Mouse (Mus musculus): Measurements from ENCODE around the gene Slc7a4. TPM values are rescaled to one million over a fixed set of nuclear protein-coding genes. Genes with fewer than 3 reads are reported as not detected.

The Slc7a4 gene
- polyA plus RNA-seq, 1 experiment: 2.8 TPM

- H3K27ac ChIP-seq (ENCODE audit: insufficient read depth, low read length): no peak overlapping the region
- H3K9me3 ChIP-seq (replicated peaks; ENCODE audit: control insufficient read depth, insufficient read depth, low read length, poor library complexity, severe bottlenecking): no peaks in the 10 kb centered on the region
- H3K36me3 ChIP-seq (ENCODE audit: control insufficient read depth, insufficient read depth, low read length, poor library complexity, severe bottlenecking): no peaks in the 10 kb centered on the region
- no peak overlapping the region for H3K9ac ChIP-seq (ENCODE audit: low read depth, poor library complexity, severe bottlenecking)
- TF ChIP-seq CTCF (IDR thresholded peaks at IDR 0.05; ENCODE audit: low read depth, low read length): no peak
- no peak for TF ChIP-seq POLR2A (IDR thresholded peaks at IDR 0.05; ENCODE audit: insufficient read depth, low read length)
- TF ChIP-seq EP300 (IDR thresholded peaks at IDR 0.05; ENCODE audit: insufficient read depth, low read depth, low read length): no peak
- no peak overlapping the region for H3K4me3 ChIP-seq (ENCODE audit: low read depth, low read length)
- no peaks in the 10 kb centered on the region for H3K4me1 ChIP-seq (ENCODE audit: control insufficient read depth, insufficient read depth, low read length)
- no peaks in the 10 kb centered on the region for H3K27me3 ChIP-seq (ENCODE audit: control insufficient read depth, insufficient read depth, low read length, poor library complexity, severe bottlenecking)
These were observed 16.8 kb downstream of the Slc7a4 start for GRCm38 (mm10) chr16:17566186-17566585.

GRCm38 (mm10) chr16:17564771-17565170 is 18.2 kb downstream of the Slc7a4 start:
- no peak overlapping the region for H3K9ac ChIP-seq (ENCODE audit: low read depth, poor library complexity, severe bottlenecking)
- TF ChIP-seq POLR2A (IDR thresholded peaks at IDR 0.05; ENCODE audit: insufficient read depth, low read length) (no peak), EP300 (IDR thresholded peaks at IDR 0.05; ENCODE audit: insufficient read depth, low read depth, low read length) (no peak), CTCF (IDR thresholded peaks at IDR 0.05; ENCODE audit: low read depth, low read length) (no peak)
- no peak overlapping the region for H3K4me3 ChIP-seq (ENCODE audit: low read depth, low read length)
- H3K27me3 ChIP-seq (ENCODE audit: control insufficient read depth, insufficient read depth, low read length, poor library complexity, severe bottlenecking): no peaks in the 10 kb centered on the region
- no peaks in the 10 kb centered on the region for H3K9me3 ChIP-seq (replicated peaks; ENCODE audit: control insufficient read depth, insufficient read depth, low read length, poor library complexity, severe bottlenecking)
- H3K4me1 ChIP-seq (ENCODE audit: control insufficient read depth, insufficient read depth, low read length): no peaks in the 10 kb centered on the region
- no peak overlapping the region for H3K27ac ChIP-seq (ENCODE audit: insufficient read depth, low read length)
- no peaks in the 10 kb centered on the region for H3K36me3 ChIP-seq (ENCODE audit: control insufficient read depth, insufficient read depth, low read length, poor library complexity, severe bottlenecking)

DNA sequence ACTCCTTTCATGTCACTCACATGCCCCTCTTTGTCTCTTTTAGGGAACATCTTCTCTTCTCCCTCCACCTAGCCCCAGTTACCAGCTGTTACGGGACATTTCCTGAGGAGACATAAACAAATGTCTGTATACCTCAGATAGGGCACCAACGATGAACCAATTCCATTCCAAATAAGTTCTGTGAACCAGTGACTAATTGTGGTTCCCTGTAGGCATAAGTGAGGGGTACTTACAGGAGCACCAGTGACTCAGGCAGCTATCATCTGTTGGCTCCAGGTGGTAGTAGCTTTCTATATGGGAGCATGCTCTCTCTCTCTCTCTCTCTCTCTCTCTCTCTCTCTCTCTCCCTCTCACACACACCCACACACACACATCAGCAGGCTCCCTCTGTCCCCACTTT is 18.8 kb downstream of the Slc7a4 start:
- Histone ChIP-seq H3K9ac (ENCODE audit: low read depth, poor library complexity, severe bottlenecking) (no peak overlapping the region), H3K4me1 (ENCODE audit: control insufficient read depth, insufficient read depth, low read length) (no peaks in the 10 kb centered on the region), H3K36me3 (ENCODE audit: control insufficient read depth, insufficient read depth, low read length, poor library complexity, severe bottlenecking) (no peaks in the 10 kb centered on the region), H3K9me3 (replicated peaks; ENCODE audit: control insufficient read depth, insufficient read depth, low read length, poor library complexity, severe bottlenecking) (no peaks in the 10 kb centered on the region), H3K27ac (ENCODE audit: insufficient read depth, low read length) (no peak overlapping the region), H3K27me3 (ENCODE audit: control insufficient read depth, insufficient read depth, low read length, poor library complexity, severe bottlenecking) (no peaks in the 10 kb centered on the region), H3K4me3 (ENCODE audit: low read depth, low read length) (no peak overlapping the region)
- TF ChIP-seq CTCF (IDR thresholded peaks at IDR 0.05; ENCODE audit: low read depth, low read length) (no peak), POLR2A (IDR thresholded peaks at IDR 0.05; ENCODE audit: insufficient read depth, low read length) (no peak), EP300 (IDR thresholded peaks at IDR 0.05; ENCODE audit: insufficient read depth, low read depth, low read length) (no peak)

DNA sequence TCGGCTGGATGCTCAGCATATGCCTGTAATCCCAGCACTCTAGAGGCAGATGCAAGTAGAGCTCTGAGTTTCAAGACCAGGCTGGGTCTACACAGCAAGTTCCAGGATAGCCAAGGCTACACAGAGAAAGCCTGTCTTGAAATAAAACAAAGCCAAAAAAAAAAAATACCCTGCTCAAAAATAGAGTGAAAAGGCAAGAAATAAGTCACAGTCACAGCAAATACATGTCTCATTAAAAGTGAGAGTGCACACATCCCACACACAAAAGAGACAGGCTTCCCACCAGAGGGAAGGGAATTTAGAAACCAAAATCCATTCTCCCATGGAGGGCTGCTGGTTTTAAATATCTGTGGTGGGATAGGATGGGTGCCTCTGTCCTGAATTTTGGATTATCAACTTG is 19.4 kb downstream of the Slc7a4 start:
- no peaks in the 10 kb centered on the region for H3K9me3 ChIP-seq (replicated peaks; ENCODE audit: control insufficient read depth, insufficient read depth, low read length, poor library complexity, severe bottlenecking)
- no peak overlapping the region for H3K4me3 ChIP-seq (ENCODE audit: low read depth, low read length)
- TF ChIP-seq POLR2A (IDR thresholded peaks at IDR 0.05; ENCODE audit: insufficient read depth, low read length): no peak
- no peak for TF ChIP-seq CTCF (IDR thresholded peaks at IDR 0.05; ENCODE audit: low read depth, low read length)
- TF ChIP-seq EP300 (IDR thresholded peaks at IDR 0.05; ENCODE audit: insufficient read depth, low read depth, low read length): no peak
- H3K4me1 ChIP-seq (ENCODE audit: control insufficient read depth, insufficient read depth, low read length): no peaks in the 10 kb centered on the region
- H3K36me3 ChIP-seq (ENCODE audit: control insufficient read depth, insufficient read depth, low read length, poor library complexity, severe bottlenecking): no peaks in the 10 kb centered on the region
- H3K27me3 ChIP-seq (ENCODE audit: control insufficient read depth, insufficient read depth, low read length, poor library complexity, severe bottlenecking): no peaks in the 10 kb centered on the region
- H3K27ac ChIP-seq (ENCODE audit: insufficient read depth, low read length): no peak overlapping the region
- H3K9ac ChIP-seq (ENCODE audit: low read depth, poor library complexity, severe bottlenecking): no peak overlapping the region

DNA sequence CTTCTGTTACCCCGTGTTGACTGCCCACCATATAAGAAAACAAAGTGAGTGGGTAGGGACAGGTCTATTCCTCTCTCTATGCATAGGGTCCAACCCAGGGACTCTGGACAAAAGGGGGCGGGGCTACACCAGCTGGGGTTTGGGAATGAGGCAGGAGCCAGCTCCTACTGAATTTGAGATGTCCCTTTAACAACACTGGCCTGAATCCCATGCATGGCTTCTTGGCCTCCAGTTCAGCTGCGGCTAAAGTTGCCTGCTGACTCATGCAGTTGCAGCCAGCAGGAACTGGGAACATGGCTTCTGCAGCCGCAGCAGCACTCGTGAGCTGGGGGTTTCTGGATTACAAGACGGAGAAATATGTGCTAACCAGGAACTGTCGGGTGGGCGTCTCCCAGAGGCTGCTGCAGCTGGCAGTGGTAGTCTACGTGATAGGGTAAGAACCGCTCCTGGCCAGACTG is 21.2 kb downstream of the Slc7a4 start, which contains the start of gene P2rx6:
Gene P2rx6, plus strand, starts transcription at position 135 of the 458 bp plus-strand sequence.
- Histone ChIP-seq H3K9me3 (replicated peaks; ENCODE audit: control insufficient read depth, insufficient read depth, low read length, poor library complexity, severe bottlenecking) (no peaks in the 10 kb centered on the region), H3K27me3 (ENCODE audit: control insufficient read depth, insufficient read depth, low read length, poor library complexity, severe bottlenecking) (no peaks in the 10 kb centered on the region), H3K27ac (ENCODE audit: insufficient read depth, low read length) (no peak within 1 kb of the TSS), H3K4me3 (ENCODE audit: low read depth, low read length) (peak within 1 kb of the TSS; percentile 66), H3K4me1 (ENCODE audit: control insufficient read depth, insufficient read depth, low read length) (no peaks in the 10 kb centered on the region), H3K9ac (ENCODE audit: low read depth, poor library complexity, severe bottlenecking) (no peak within 1 kb of the TSS), H3K36me3 (ENCODE audit: control insufficient read depth, insufficient read depth, low read length, poor library complexity, severe bottlenecking) (no peaks in the 10 kb centered on the region)
- TF ChIP-seq EP300 (IDR thresholded peaks at IDR 0.05; ENCODE audit: insufficient read depth, low read depth, low read length) (no peak), POLR2A (IDR thresholded peaks at IDR 0.05; ENCODE audit: insufficient read depth, low read length) (no peak)

GRCm38 (mm10) chr16:17561128-17561750 is 21.8 kb downstream of the Slc7a4 start, which contains the start of gene Lrrc74b:
Gene Lrrc74b, minus strand, starts transcription at chr16:17561247.
- Histone ChIP-seq H3K27me3 (ENCODE audit: control insufficient read depth, insufficient read depth, low read length, poor library complexity, severe bottlenecking) (no peaks in the 10 kb centered on the region), H3K4me3 (ENCODE audit: low read depth, low read length) (peak within 1 kb of the TSS; percentile 66), H3K9ac (ENCODE audit: low read depth, poor library complexity, severe bottlenecking) (no peak within 1 kb of the TSS), H3K36me3 (ENCODE audit: control insufficient read depth, insufficient read depth, low read length, poor library complexity, severe bottlenecking) (no peaks in the 10 kb centered on the region), H3K9me3 (replicated peaks; ENCODE audit: control insufficient read depth, insufficient read depth, low read length, poor library complexity, severe bottlenecking) (no peaks in the 10 kb centered on the region), H3K27ac (ENCODE audit: insufficient read depth, low read length) (no peak within 1 kb of the TSS), H3K4me1 (ENCODE audit: control insufficient read depth, insufficient read depth, low read length) (no peaks in the 10 kb centered on the region)
- no peak for TF ChIP-seq CTCF (IDR thresholded peaks at IDR 0.05; ENCODE audit: low read depth, low read length)
- no peak for TF ChIP-seq EP300 (IDR thresholded peaks at IDR 0.05; ENCODE audit: insufficient read depth, low read depth, low read length)

Data from ES-Bruce4 (cell line).